Mouse (Mus musculus) liver (tissue): Measurements from ENCODE around the gene Pla2g5.
"Not testable (repeated sequence)": the region's sequence is repeated elsewhere in the genome, so short reads cannot be mapped to it uniquely, and the experiment has no call there.

Experiments
- DNase-seq: peaks from one replicate; pipeline ENCODE4 v3.0.0-alpha.2; 2020; ENCODE audit warnings: mixed read lengths

Gene Pla2g5

GRCm38 (mm10) chr4:138856491-138856890 is 6.8 kb downstream of the Pla2g5 start:
- peak; percentile 63 for DNase-seq

- no peak for DNase-seq
Observed at GRCm38 (mm10) chr4:138855092-138855632, 8.1 kb downstream of the Pla2g5 start.

GRCm38 (mm10) chr4:138852961-138853360 is 10.3 kb downstream of the Pla2g5 start:
- no peak for DNase-seq

- peak; percentile 46 for DNase-seq
Observed at GRCm38 (mm10) chr4:138851463-138851862, 11.8 kb downstream of the Pla2g5 start.

- DNase-seq = no peak
Observed at GRCm38 (mm10) chr4:138841386-138841785, 21.9 kb downstream of the Pla2g5 start.

GRCm38 (mm10) chr4:138840726-138841125 is 22.6 kb downstream of the Pla2g5 start:
- DNase-seq = no peak

GRCm38 (mm10) chr4:138839806-138840205 is 23.5 kb downstream of the Pla2g5 start:
- DNase-seq = no peak

GRCm38 (mm10) chr4:138827147-138827546 is 36.1 kb downstream of the Pla2g5 start:
- DNase-seq = no peak

- no peak for DNase-seq
Observed at GRCm38 (mm10) chr4:138825751-138826567, 37.3 kb downstream of the Pla2g5 start.

GRCm38 (mm10) chr4:138824660-138825059 is 38.6 kb downstream of the Pla2g5 start:
- no peak for DNase-seq

- DNase-seq = not testable (repeated sequence)
Observed at GRCm38 (mm10) chr4:138824161-138824560, 39.1 kb downstream of the Pla2g5 start.

- DNase-seq = no peak
Observed at GRCm38 (mm10) chr4:138821036-138821435, 42.2 kb downstream of the Pla2g5 start.

- DNase-seq = no peak
Observed at GRCm38 (mm10) chr4:138819101-138819500, 44.2 kb downstream of the Pla2g5 start.

GRCm38 (mm10) chr4:138817736-138818135 is 45.5 kb downstream of the Pla2g5 start:
- no peak for DNase-seq

- no peak for DNase-seq
Observed at GRCm38 (mm10) chr4:138816166-138816565, 47.1 kb downstream of the Pla2g5 start.

- no peak for DNase-seq
Observed at GRCm38 (mm10) chr4:138806920-138807541, 56.3 kb downstream of the Pla2g5 start.

GRCm38 (mm10) chr4:138806160-138806559 is 57.1 kb downstream of the Pla2g5 start:
- DNase-seq = no peak

GRCm38 (mm10) chr4:138805248-138805647 is 58.0 kb downstream of the Pla2g5 start:
- no peak for DNase-seq

GRCm38 (mm10) chr4:138802917-138803316 is 60.4 kb downstream of the Pla2g5 start:
- DNase-seq = no peak

GRCm38 (mm10) chr4:138801631-138802030 is 61.7 kb downstream of the Pla2g5 start:
- no peak for DNase-seq

GRCm38 (mm10) chr4:138800134-138800744 is 63.0 kb downstream of the Pla2g5 start:
- no peak for DNase-seq

- DNase-seq = no peak
Observed at GRCm38 (mm10) chr4:138797217-138797570, 66.1 kb downstream of the Pla2g5 start.

GRCm38 (mm10) chr4:138796513-138797216 is 66.6 kb downstream of the Pla2g5 start:
- DNase-seq = no peak
